Mouse (Mus musculus): ENCODE results near the gene Rundc3a.

DNA sequence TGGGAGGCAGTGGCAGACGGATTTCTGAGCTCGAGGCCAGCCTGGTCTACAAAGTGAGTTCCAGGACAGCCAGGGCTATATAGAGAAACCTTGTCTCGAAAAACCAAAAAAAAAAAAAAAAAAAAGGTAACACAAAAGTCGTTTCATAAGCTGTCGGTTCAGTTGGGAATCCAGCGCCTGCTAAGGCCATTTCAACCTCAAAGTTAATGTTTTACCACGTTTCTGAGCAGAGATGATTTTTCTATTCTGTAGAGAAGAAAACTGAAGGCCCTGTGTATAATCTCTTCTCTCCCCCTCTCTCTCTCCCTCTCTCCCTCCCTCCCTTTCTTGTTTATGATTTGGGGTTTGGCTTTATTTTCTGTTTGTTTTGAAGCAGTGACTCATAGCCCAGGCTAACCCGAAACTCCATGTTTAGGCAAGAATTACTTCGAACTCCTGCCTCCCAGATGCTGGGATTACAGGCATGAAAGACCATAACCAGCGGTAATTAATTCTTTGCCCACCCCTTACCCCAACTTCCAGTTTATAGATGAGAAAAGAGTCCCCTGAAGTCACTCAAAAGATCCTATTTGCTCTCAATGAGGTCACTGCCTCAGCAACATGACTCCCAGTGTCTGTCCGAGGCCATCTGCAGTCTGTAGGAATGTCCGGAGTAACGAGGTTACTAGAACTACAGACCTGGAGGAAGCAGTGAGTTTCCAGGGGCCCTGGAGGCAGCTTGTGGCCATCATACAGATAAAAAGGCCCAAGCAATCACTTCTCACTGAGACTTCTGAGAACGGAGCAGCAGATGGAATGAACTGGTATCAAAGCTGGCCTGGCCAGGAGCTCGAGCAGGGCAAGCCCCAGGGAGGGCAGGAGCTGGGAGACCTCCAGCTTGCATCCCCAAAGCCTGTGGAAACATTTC, 15.9 kb downstream of the Rundc3a start:
- TF ChIP-seq POLR2A (IDR thresholded peaks at IDR 0.05; ENCODE audit: insufficient read depth, low read depth, low read length) (no peak), CTCF (IDR thresholded peaks at IDR 0.05) (no peak)
